Mouse (Mus musculus) intestine, embryonic 16.5 days (tissue): ENCODE measurements around the gene Gm9040. TPM values are rescaled to one million over a fixed set of nuclear protein-coding genes. Genes with fewer than 3 reads are reported as not detected.
"Not testable (repeated sequence)": the region's sequence is repeated elsewhere in the genome, so short reads cannot be mapped to it uniquely, and the experiment has no call there.

Experiments used
- ATAC-seq: fragments of 200-750 bp; cut with Nextera tagmentation; 2 replicates; pipeline ENCODE4 v1.8.0; 2017; ENCODE audit warnings: moderate TSS enrichment, moderate library complexity
- H3K27ac ChIP-seq: fragments of 300-500 bp; sonication (generic); 2 replicates; pipeline ENCODE4 v1.5.1; 2014; ENCODE audit warnings: mild to moderate bottlenecking, low read length
- H3K27me3 ChIP-seq: fragments of 300-500 bp; sonication (generic); replicated peaks from 2 replicates; pipeline ENCODE4 v1.6.1; 2014; ENCODE audit warnings: low read length, control low read depth, mixed read lengths; ENCODE audit not compliant: control insufficient read depth, insufficient read depth
- H3K36me3 ChIP-seq: fragments of 300-500 bp; sonication (generic); 2 replicates; pipeline ENCODE4 v1.6.1; 2014; ENCODE audit warnings: low read length, control low read depth; ENCODE audit not compliant: control insufficient read depth, insufficient read depth
- H3K4me1 ChIP-seq: fragments of 300-500 bp; sonication (generic); 2 replicates; pipeline ENCODE4 v1.6.1; 2014; ENCODE audit warnings: low read length, control low read depth, mixed read lengths; ENCODE audit not compliant: control insufficient read depth, insufficient read depth
- H3K4me2 ChIP-seq: fragments of 300-500 bp; sonication (generic); 2 replicates; pipeline ENCODE4 v1.6.1; 2014; ENCODE audit warnings: low read depth, low read length, control low read depth
- H3K4me3 ChIP-seq: fragments of 300-500 bp; sonication (generic); 2 replicates; pipeline ENCODE4 v1.5.1; 2014; ENCODE audit warnings: mild to moderate bottlenecking, low read length
- H3K9ac ChIP-seq: fragments of 300-500 bp; sonication (generic); 2 replicates; pipeline ENCODE4 v1.6.1; 2014; ENCODE audit warnings: low read depth, low read length
- H3K9me3 ChIP-seq: fragments of 300-500 bp; sonication (generic); 2 replicates; pipeline ENCODE4 v1.6.1; 2016; ENCODE audit warnings: low read length, control low read depth; ENCODE audit not compliant: control insufficient read depth
- WGBS: fragments of 180-500 bp; shearing (Covaris S2); extraction: QIAGEN DNeasy Blood & Tissue Kit; methylation state at CpG from one replicate; pipeline ENCODE4 v1.1.7; 2014; 5-methylcytosine and 5-hydroxymethylcytosine counted together
- polyA plus RNA-seq: library from polyadenylated mRNA; unstranded; fragments of >200 nt; fragmentation: Nextera tagmentation; extraction: Ambion mirVana; gene quantifications from 2 replicates; pipeline ENCODE4 v1.2.1, GENCODE M21; 2015

The Gm9040 gene
- polyA plus RNA-seq: not detected in 2 replicates

DNA sequence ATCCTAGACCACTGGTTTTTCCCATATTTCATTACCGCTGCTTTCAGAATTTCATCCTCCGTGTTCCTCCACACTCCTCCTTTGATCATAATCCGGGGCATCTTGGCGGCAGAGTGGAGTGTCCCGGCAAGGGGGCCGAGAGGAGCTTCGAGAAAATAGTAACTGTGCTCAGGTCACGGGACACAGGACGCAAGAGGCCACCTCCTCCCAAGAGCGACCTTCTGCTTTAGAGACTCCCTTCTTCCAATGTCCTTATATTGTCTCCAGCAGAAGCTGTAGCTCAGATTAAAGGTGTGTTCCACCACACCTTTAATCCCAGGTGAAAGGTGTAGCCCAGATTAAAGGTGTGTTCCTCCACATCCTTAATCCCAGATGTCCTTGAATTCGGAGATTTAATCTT lies at the start of gene Gm9040:
Gene Gm9040 (minus strand): TSS at position 101 of the 400 bp plus-strand sequence.
- H3K9me3 ChIP-seq, H3K9ac ChIP-seq, H3K36me3 ChIP-seq, H3K4me2 ChIP-seq, H3K27ac ChIP-seq, ATAC-seq, H3K27me3 ChIP-seq, H3K4me3 ChIP-seq, H3K4me1 ChIP-seq: not testable (repeated sequence)
- no CpG with 5 or more reads among the region's 11 CpGs for WGBS

DNA sequence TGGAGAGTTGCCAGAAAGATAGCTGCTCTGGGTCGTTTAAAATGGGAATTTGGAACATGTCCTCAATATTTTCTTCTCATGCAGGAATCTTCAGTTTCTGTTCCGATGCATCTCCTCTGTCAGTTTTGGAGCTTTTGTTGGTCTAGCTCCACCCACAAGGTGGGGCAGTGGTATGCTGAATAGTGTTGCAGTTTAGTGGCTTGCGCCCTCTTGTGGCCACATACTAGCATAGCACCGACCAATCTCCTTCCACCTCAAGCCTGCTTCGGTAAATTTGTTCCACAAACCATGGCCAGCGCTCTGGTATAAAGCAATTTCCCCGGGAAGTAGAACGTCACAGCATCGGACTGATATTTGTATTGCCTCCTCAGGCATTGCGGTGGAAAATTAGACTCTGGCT lies 43.7 kb upstream of the Gm9040 start:
- WGBS: 4% methylated on average over 10 of the region's 10 CpGs
- H3K4me3 ChIP-seq: no peak overlapping the region
- no peaks in the 10 kb centered on the region for H3K27me3 ChIP-seq
- H3K9ac ChIP-seq: no peak overlapping the region
- H3K36me3 ChIP-seq: no peaks in the 10 kb centered on the region
- H3K4me1 ChIP-seq: no peaks in the 10 kb centered on the region
- peak; percentile 90 for ATAC-seq
- no peak overlapping the region; the same call in 1 of the 2 replicates for H3K4me2 ChIP-seq
- no peak overlapping the region for H3K27ac ChIP-seq
- no peaks in the 10 kb centered on the region for H3K9me3 ChIP-seq

GRCm38 (mm10) chr10:118369518-118369917 lies 42.7 kb upstream of the Gm9040 start:
- WGBS: 87% methylated on average over 9 of the region's 9 CpGs
- no peaks in the 10 kb centered on the region for H3K9me3 ChIP-seq
- H3K9ac ChIP-seq: no peak overlapping the region
- no peak overlapping the region for H3K27ac ChIP-seq
- no peaks in the 10 kb centered on the region for H3K27me3 ChIP-seq
- H3K4me3 ChIP-seq: no peak overlapping the region
- no peak for ATAC-seq
- H3K4me2 ChIP-seq: no peak overlapping the region
- H3K4me1 ChIP-seq: no peaks in the 10 kb centered on the region
- H3K36me3 ChIP-seq: no peaks in the 10 kb centered on the region

GRCm38 (mm10) chr10:118354005-118354404 lies 27.2 kb upstream of the Gm9040 start, which contains the start of gene Gm9049:
Gene Gm9049 (minus strand): TSS chr10:118354105.
- not testable (repeated sequence) for H3K4me1 ChIP-seq, H3K9ac ChIP-seq, ATAC-seq, H3K27ac ChIP-seq, H3K36me3 ChIP-seq, H3K27me3 ChIP-seq, H3K4me3 ChIP-seq, H3K9me3 ChIP-seq, H3K4me2 ChIP-seq
- no CpG with 5 or more reads among the region's 11 CpGs for WGBS

DNA sequence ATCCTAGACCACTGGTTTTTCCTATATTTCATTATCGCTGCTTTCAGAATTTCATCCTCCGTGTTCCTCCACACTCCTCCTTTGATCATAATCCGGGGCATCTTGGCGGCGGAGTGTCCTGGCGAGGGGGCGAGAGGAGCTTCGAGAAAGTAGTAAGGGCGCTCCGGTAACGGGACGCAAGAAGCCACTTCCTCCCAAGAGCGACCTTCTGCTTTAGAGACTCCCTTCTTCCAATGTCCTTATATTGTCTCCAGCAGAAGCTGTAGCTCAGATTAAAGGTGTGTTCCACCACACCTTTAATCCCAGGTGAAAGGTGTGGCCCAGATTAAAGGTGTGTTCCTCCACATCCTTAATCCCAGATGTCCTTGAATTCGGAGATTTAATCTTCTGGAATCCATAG lies 21.8 kb upstream of the Gm9040 start, which contains the start of gene Gm9048:
Gene Gm9048 (minus strand): TSS at position 101 of the 400 bp plus-strand sequence.
- not testable (repeated sequence) for H3K4me2 ChIP-seq, H3K4me3 ChIP-seq, H3K36me3 ChIP-seq, H3K9me3 ChIP-seq, H3K27me3 ChIP-seq, H3K4me1 ChIP-seq, H3K9ac ChIP-seq, ATAC-seq, H3K27ac ChIP-seq
- 100% methylated on average over 1 of the region's 14 CpGs for WGBS

DNA sequence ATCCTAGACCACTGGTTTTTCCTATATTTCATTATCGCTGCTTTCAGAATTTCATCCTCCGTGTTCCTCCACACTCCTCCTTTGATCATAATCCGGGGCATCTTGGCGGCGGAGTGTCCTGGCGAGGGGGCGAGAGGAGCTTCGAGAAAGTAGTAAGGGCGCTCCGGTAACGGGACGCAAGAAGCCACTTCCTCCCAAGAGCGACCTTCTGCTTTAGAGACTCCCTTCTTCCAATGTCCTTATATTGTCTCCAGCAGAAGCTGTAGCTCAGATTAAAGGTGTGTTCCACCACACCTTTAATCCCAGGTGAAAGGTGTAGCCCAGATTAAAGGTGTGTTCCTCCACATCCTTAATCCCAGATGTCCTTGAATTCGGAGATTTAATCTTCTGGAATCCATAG lies 16.4 kb upstream of the Gm9040 start, which contains the start of gene Gm9046:
Gene Gm9046 (minus strand): TSS at position 101 of the 400 bp plus-strand sequence.
- H3K27ac ChIP-seq, H3K4me3 ChIP-seq, H3K36me3 ChIP-seq, H3K27me3 ChIP-seq, ATAC-seq, H3K4me1 ChIP-seq, H3K9ac ChIP-seq, H3K9me3 ChIP-seq, H3K4me2 ChIP-seq: not testable (repeated sequence)
- WGBS: no CpG with 5 or more reads among the region's 14 CpGs

GRCm38 (mm10) chr10:118337731-118338130 lies 11.0 kb upstream of the Gm9040 start, which contains the start of gene Gm9045:
Gene Gm9045 (minus strand): TSS chr10:118337831.
- not testable (repeated sequence) for H3K4me1 ChIP-seq, H3K36me3 ChIP-seq, H3K27me3 ChIP-seq, H3K9me3 ChIP-seq, H3K9ac ChIP-seq, ATAC-seq, H3K4me3 ChIP-seq, H3K27ac ChIP-seq, H3K4me2 ChIP-seq
- no CpG with 5 or more reads among the region's 14 CpGs for WGBS

- H3K36me3 ChIP-seq, H3K27me3 ChIP-seq, H3K9me3 ChIP-seq, H3K4me2 ChIP-seq, H3K4me3 ChIP-seq, H3K9ac ChIP-seq, ATAC-seq, H3K27ac ChIP-seq, H3K4me1 ChIP-seq: not testable (repeated sequence)
- WGBS: no CpG with 5 or more reads among the region's 14 CpGs
These were observed 5.5 kb upstream of the Gm9040 start, which contains the start of gene Gm9044 for GRCm38 (mm10) chr10:118332308-118332707. Gene Gm9044 (minus strand): TSS chr10:118332408.

DNA sequence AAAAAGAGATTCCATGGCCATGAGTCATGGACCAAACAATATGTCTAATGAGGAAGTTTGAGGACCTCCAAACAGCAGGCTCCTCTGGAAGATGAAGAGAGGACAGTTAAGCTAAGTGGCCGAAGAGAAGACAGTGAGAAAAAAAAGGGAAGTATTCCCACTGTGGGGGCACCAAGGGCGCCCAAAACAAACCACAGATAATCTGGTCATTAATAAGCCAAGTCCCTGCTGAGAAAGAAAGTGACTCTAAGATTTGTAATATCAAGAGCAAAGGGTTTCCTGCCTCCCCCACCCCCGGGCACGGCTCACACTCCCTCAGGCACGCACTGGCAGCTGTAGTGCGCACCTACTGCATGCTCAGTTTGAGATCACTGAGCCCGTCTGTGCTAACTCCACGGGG lies 7.7 kb downstream of the Gm9040 start:
- H3K9ac ChIP-seq: no peak overlapping the region
- no peak overlapping the region for H3K4me2 ChIP-seq
- H3K27me3 ChIP-seq: no peaks in the 10 kb centered on the region
- no peak overlapping the region for H3K27ac ChIP-seq
- H3K4me3 ChIP-seq: no peak overlapping the region
- H3K9me3 ChIP-seq: no peaks in the 10 kb centered on the region
- 82% methylated on average over 8 of the region's 8 CpGs for WGBS
- no peaks in the 10 kb centered on the region for H3K36me3 ChIP-seq
- no peaks in the 10 kb centered on the region for H3K4me1 ChIP-seq
- ATAC-seq: no peak

GRCm38 (mm10) chr10:118302133-118302532 lies 24.6 kb downstream of the Gm9040 start:
- H3K4me2 ChIP-seq, H3K4me1 ChIP-seq, H3K9me3 ChIP-seq, H3K27ac ChIP-seq, H3K4me3 ChIP-seq, H3K36me3 ChIP-seq, ATAC-seq, H3K27me3 ChIP-seq, H3K9ac ChIP-seq: not testable (repeated sequence)
- WGBS: 41% methylated on average over 2 of the region's 2 CpGs
